Mouse (Mus musculus): ENCODE measurements around the gene Gdpd5.
"Not testable (repeated sequence)": the region's sequence is repeated elsewhere in the genome, so short reads cannot be mapped to it uniquely, and the experiment has no call there.

The Gdpd5 gene

GRCm38 (mm10) chr7:99483271-99483923 is 102.2 kb downstream of the Gdpd5 start, which contains the start of gene Rps3:
Gene Rps3 (minus strand): TSS chr7:99483738.
- DNase-seq, result peak; percentile 92

DNA sequence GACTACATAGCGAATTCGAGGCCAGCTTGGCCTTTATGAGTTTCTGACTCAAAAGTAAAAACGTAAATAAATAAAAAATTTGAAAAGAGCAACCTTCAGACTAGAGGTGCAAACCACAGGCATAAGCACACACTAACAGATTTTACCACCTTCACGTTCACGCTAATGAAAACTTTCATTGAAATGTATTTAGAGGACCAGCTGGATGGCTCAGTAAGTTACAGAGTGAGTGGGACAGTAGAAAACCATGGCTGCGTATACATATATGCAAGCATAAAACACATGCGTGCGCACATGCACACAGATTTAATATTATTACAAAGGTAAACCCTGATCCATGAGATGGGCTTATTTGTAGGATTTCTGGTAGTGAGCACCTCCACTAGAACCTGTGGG is 102.7 kb downstream of the Gdpd5 start:
- DNase-seq, result no peak

DNA sequence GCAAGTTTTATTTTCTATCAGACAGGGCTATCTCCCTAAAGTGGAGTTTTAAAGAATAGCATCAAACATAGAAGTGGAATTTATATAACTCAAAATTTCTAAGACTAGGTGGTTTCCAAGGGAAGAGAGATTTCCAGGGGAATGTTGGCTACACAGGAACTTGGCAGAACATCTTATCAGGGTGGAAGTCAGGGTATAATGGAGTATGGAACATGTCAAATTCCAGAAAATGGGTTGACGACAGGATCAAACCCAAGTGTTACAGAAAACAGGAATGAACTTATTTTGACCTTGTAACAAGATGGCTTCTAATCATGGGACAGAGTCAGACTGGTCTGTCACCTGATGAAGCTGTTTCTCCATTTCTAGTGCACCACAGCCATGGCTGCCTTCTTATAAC is 103.5 kb downstream of the Gdpd5 start:
- no peak for DNase-seq

- DNase-seq, result no peak
Observed at GRCm38 (mm10) chr7:99489708-99490107, 108.5 kb downstream of the Gdpd5 start.

DNA sequence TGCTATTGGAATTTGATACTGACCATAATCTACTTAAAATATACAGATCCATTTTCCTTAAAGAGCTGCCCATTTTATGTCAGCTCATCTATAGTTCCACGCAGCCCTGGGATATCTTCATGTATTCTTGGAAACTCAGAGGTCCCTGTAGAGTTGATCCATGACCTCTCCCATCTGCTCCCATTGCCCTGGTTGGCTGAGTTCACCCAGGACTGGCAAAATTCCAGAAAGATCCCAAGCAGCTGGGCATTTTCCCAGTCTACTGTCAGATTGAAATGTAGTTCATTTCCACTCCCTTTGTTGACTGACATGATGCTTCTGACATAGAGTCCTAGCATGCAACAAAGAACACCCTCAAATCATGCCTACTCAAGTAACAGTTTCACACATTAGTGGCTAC is 117.9 kb downstream of the Gdpd5 start:
- DNase-seq, result no peak

- DNase-seq, result peak; percentile 93
Observed at GRCm38 (mm10) chr7:99500201-99500600, 119.0 kb downstream of the Gdpd5 start.

DNA sequence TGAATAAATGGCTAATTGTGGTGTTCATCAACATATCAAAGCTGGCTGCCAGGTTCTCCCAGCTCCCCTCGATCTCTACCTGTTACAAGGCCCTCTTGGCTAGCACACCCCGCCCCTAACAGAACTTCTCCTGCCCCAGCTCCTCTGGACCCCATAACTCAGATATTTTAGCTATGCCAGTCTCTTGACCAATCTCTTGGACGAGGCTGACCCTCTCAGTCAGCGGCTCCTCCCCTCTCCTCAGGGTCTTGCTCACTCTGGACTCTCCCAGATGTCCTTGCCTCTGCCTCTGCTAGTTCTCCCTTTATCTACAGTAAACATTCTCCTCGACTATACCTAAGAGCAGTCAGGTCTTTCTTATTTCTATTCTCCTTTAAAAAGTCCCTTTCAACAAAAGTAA is 119.4 kb downstream of the Gdpd5 start:
- no peak for DNase-seq

DNA sequence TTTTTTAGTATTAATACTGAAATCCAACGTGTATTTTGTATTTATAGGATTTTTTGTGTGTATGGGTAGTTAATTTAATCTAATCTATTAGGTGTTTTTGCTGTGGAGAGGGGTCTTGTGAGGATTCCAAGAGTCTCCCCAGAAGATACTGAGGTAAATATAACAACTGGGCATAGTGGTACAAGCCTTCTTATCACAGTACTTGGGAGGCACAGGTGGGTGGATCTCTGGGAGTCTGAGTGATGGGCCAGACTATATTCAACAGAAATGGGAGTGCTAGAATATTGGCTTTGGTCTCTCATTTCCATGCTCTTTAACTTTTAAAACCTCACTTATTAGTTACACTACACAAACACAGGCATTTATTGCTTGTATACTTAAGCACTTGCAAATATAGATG is 119.9 kb downstream of the Gdpd5 start:
- no peak for DNase-seq

DNA sequence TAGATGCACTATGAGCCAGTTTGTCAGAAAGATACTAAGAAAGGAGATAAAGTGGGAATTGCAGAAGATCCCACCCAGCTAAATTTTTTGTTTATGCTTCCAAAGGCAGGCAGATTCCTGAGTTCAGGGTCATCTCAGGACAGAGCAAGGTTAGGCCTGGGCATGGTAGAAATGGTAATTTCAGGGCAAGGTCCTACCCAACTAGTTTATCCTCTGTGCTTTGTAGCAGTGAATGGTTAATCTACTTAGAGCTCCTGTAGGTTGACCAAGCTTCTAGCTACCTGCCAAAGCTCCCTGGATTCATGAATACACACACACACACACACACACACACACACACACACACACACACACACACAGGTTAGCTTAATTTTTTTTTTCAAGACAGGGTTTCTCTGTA is 123.3 kb downstream of the Gdpd5 start:
- no peak for DNase-seq

GRCm38 (mm10) chr7:99508187-99508586 is 127.0 kb downstream of the Gdpd5 start:
- DNase-seq, result not testable (repeated sequence)

DNA sequence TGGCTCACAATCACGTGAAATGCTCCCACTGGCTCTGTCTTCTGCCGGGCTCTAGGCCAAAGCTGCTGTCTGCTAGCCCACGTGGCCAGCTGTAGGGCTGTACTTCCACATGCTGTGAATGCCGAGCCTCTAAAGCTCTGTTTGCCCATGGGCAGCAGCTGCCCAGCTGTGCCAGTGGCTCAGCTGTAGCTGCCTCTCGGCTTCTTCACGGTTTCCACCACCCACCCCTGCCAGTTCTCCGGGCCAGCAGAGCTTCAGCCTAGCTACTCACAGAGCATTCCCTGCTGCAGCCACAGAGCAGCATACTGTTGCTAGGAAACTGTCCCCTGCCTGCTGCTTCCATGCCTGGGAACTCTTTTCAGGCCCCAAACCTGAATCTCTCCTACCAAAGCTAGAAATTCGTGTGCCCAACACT is 128.9 kb downstream of the Gdpd5 start:
- DNase-seq, result no peak
